Mouse (Mus musculus) hindbrain, embryonic 14.5 days (tissue): ENCODE data around the gene Otoa. TPM values are rescaled to one million over a fixed set of nuclear protein-coding genes. Genes with fewer than 3 reads are reported as not detected.

Experiments
- ATAC-seq: fragments of 200-750 bp; cut with Nextera tagmentation; 2 replicates; pipeline ENCODE4 v1.8.0; 2017; ENCODE audit warnings: moderate number of reproducible peaks, mild to moderate bottlenecking, moderate TSS enrichment, moderate library complexity; ENCODE audit not compliant: low FRiP score
- DNase-seq: peaks from one replicate; pipeline ENCODE4 v3.0.0-alpha.2; 2015; ENCODE audit warnings: low spot score
- H3K27ac ChIP-seq: fragments of 300-500 bp; sonication (generic); 2 replicates; pipeline ENCODE4 v1.5.1; 2014; ENCODE audit warnings: mild to moderate bottlenecking, moderate library complexity
- H3K27me3 ChIP-seq: fragments of 300-500 bp; sonication (generic); 2 replicates; pipeline ENCODE4 v1.6.1; 2014; ENCODE audit warnings: mild to moderate bottlenecking, low read length, mixed read lengths; ENCODE audit not compliant: control insufficient read depth, insufficient read depth
- H3K36me3 ChIP-seq: fragments of 300-500 bp; sonication (generic); replicated peaks from 2 replicates; pipeline ENCODE4 v1.6.1; 2014; ENCODE audit not compliant: control insufficient read depth, insufficient read depth
- H3K4me1 ChIP-seq: fragments of 300-500 bp; sonication (generic); replicated peaks from 2 replicates; pipeline ENCODE4 v1.6.1; 2014; ENCODE audit warnings: antibody characterized with exemption, low read length, mixed read lengths; ENCODE audit not compliant: control insufficient read depth, insufficient read depth
- H3K4me2 ChIP-seq: fragments of 300-500 bp; sonication (generic); replicated peaks from 2 replicates; pipeline ENCODE4 v1.6.1; 2014; ENCODE audit warnings: mild to moderate bottlenecking, moderate library complexity
- H3K4me3 ChIP-seq: fragments of 300-500 bp; sonication (generic); replicated peaks from 2 replicates; pipeline ENCODE4 v1.5.1; 2014; ENCODE audit warnings: mild to moderate bottlenecking, low read length
- H3K9ac ChIP-seq: fragments of 300-500 bp; sonication (generic); 2 replicates; pipeline ENCODE4 v1.6.1; 2014
- H3K9me3 ChIP-seq: fragments of 300-500 bp; sonication (generic); 2 replicates; pipeline ENCODE4 v1.6.1; 2016; ENCODE audit warnings: low read length; ENCODE audit not compliant: control insufficient read depth
- WGBS: fragments of 180-500 bp; shearing (Covaris S2); extraction: QIAGEN DNeasy Blood & Tissue Kit; methylation state at CpG from one replicate; pipeline ENCODE4 v1.1.7; 2014; 5-methylcytosine and 5-hydroxymethylcytosine counted together
- polyA plus RNA-seq: library from polyadenylated mRNA; unstranded; fragments of >200 nt; fragmentation: Nextera tagmentation; extraction: Ambion mirVana; gene quantifications from 2 replicates; pipeline ENCODE4 v1.2.1, GENCODE M21; 2014

The Otoa gene
- polyA plus RNA-seq, 1 experiment from 2014 or later, result 0.07 TPM

- 93% methylated on average over 6 of the region's 6 CpGs for WGBS
- no peak overlapping the region for H3K27ac ChIP-seq
- peaks cover 3% of the 10 kb centered on the region; the same call in 1 of the 2 replicates for H3K4me1 ChIP-seq
- H3K4me3 ChIP-seq, result no peak overlapping the region
- H3K9ac ChIP-seq, result no peak overlapping the region
- no peak overlapping the region for H3K4me2 ChIP-seq
- peaks cover 18% of the 10 kb centered on the region for H3K36me3 ChIP-seq
- no peak for DNase-seq
- H3K9me3 ChIP-seq, result no peaks in the 10 kb centered on the region
- no peak for ATAC-seq
- H3K27me3 ChIP-seq, result no peaks in the 10 kb centered on the region
Measured at GRCm38 (mm10) chr7:121045671-121046453, 35.6 kb upstream of the Otoa start.

- Histone ChIP-seq H3K36me3 (peaks cover 32% of the 10 kb centered on the region), H3K27me3 (no peaks in the 10 kb centered on the region), H3K9me3 (no peaks in the 10 kb centered on the region), H3K4me2 (no peak overlapping the region), H3K9ac (no peak overlapping the region), H3K4me3 (no peak overlapping the region), H3K4me1 (0 out of 2 replicates have a peak, but pooled peaks cover 3% of the 10 kb centered on the region), H3K27ac (no peak overlapping the region)
- WGBS, result 93% methylated on average over 2 of the region's 2 CpGs
- no peak for ATAC-seq
- DNase-seq, result no peak
Measured at GRCm38 (mm10) chr7:121047624-121048023, 33.8 kb upstream of the Otoa start.

- H3K36me3 ChIP-seq, result peaks cover 81% of the 10 kb centered on the region
- H3K4me1 ChIP-seq, result no peaks in the 10 kb centered on the region
- no peak overlapping the region for H3K4me3 ChIP-seq
- ATAC-seq (no peak), DNase-seq (no peak)
- no peaks in the 10 kb centered on the region for H3K27me3 ChIP-seq
- H3K9ac ChIP-seq, result no peak overlapping the region
- no peak overlapping the region for H3K27ac ChIP-seq
- H3K4me2 ChIP-seq, result no peak overlapping the region
- H3K9me3 ChIP-seq, result no peaks in the 10 kb centered on the region
- WGBS, result 83% methylated on average over 4 of the region's 4 CpGs
Measured at GRCm38 (mm10) chr7:121053071-121053470, 28.4 kb upstream of the Otoa start.

GRCm38 (mm10) chr7:121059477-121060218, 21.8 kb upstream of the Otoa start:
- H3K4me1 ChIP-seq, result no peaks in the 10 kb centered on the region
- WGBS, result 55% methylated on average over 6 of the region's 6 CpGs

GRCm38 (mm10) chr7:121064309-121064708, 17.1 kb upstream of the Otoa start:
- Histone ChIP-seq H3K4me3 (no peak overlapping the region), H3K27ac (no peak overlapping the region), H3K9me3 (no peaks in the 10 kb centered on the region), H3K9ac (no peak overlapping the region), H3K4me1 (no peaks in the 10 kb centered on the region), H3K36me3 (peaks cover 26% of the 10 kb centered on the region; the same call in 1 of the 2 replicates), H3K4me2 (no peak overlapping the region), H3K27me3 (no peaks in the 10 kb centered on the region)
- peak; percentile 62 for DNase-seq
- ATAC-seq, result no peak
- 76% methylated on average over 4 of the region's 4 CpGs for WGBS

More at GRCm38 (mm10) chr7:121059477-121060218, 21.8 kb upstream of the Otoa start:
- Histone ChIP-seq H3K27me3 (no peaks in the 10 kb centered on the region), H3K4me3 (no peak overlapping the region), H3K9ac (no peak overlapping the region), H3K36me3 (peaks cover 55% of the 10 kb centered on the region), H3K27ac (no peak overlapping the region), H3K9me3 (no peaks in the 10 kb centered on the region), H3K4me2 (no peak overlapping the region)
- no peak for DNase-seq
- no peak for ATAC-seq

- Histone ChIP-seq H3K9me3 (no peaks in the 10 kb centered on the region), H3K4me3 (no peak overlapping the region), H3K27ac (no peak overlapping the region), H3K4me1 (no peaks in the 10 kb centered on the region), H3K27me3 (no peaks in the 10 kb centered on the region), H3K9ac (no peak overlapping the region), H3K36me3 (peaks cover 50% of the 10 kb centered on the region), H3K4me2 (no peak overlapping the region)
- 91% methylated on average over 4 of the region's 4 CpGs for WGBS
- no peak for DNase-seq
- no peak for ATAC-seq
Measured at GRCm38 (mm10) chr7:121071276-121071675, 10.2 kb upstream of the Otoa start.

- H3K4me2 ChIP-seq, result no peak overlapping the region
- H3K4me1 ChIP-seq, result no peaks in the 10 kb centered on the region
- no peak overlapping the region for H3K27ac ChIP-seq
- peaks cover 62% of the 10 kb centered on the region for H3K36me3 ChIP-seq
- no peak overlapping the region for H3K4me3 ChIP-seq
- H3K9ac ChIP-seq, result no peak overlapping the region
- ATAC-seq, result no peak
- WGBS, result 88% methylated on average over 5 of the region's 5 CpGs
- DNase-seq, result no peak
- H3K27me3 ChIP-seq, result no peaks in the 10 kb centered on the region
- H3K9me3 ChIP-seq, result no peaks in the 10 kb centered on the region
Measured at GRCm38 (mm10) chr7:121072506-121072905, 8.9 kb upstream of the Otoa start.

GRCm38 (mm10) chr7:121074281-121074680, 7.2 kb upstream of the Otoa start, which contains the start of gene Igsf6:
Gene Igsf6, minus strand, starts transcription at chr7:121074572.
- H3K4me3 ChIP-seq, result no peak within 1 kb of the TSS
- no peaks in the 10 kb centered on the region for H3K4me1 ChIP-seq
- peaks cover 60% of the 10 kb centered on the region for H3K36me3 ChIP-seq
- no peak for DNase-seq
- H3K9ac ChIP-seq, result no peak within 1 kb of the TSS
- 89% methylated on average over 11 of the region's 11 CpGs for WGBS
- H3K9me3 ChIP-seq, result no peaks in the 10 kb centered on the region
- ATAC-seq, result no peak
- H3K27me3 ChIP-seq, result no peaks in the 10 kb centered on the region
- no peak within 1 kb of the TSS for H3K4me2 ChIP-seq
- H3K27ac ChIP-seq, result no peak within 1 kb of the TSS

- no peak overlapping the region for H3K4me3 ChIP-seq
- H3K9me3 ChIP-seq, result no peaks in the 10 kb centered on the region
- no peak overlapping the region for H3K4me2 ChIP-seq
- no peak for DNase-seq
- 87% methylated on average over 6 of the region's 6 CpGs for WGBS
- H3K36me3 ChIP-seq, result peaks cover 56% of the 10 kb centered on the region
- no peaks in the 10 kb centered on the region for H3K27me3 ChIP-seq
- no peak overlapping the region for H3K27ac ChIP-seq
- no peaks in the 10 kb centered on the region for H3K4me1 ChIP-seq
- no peak overlapping the region for H3K9ac ChIP-seq
- no peak for ATAC-seq
Measured at GRCm38 (mm10) chr7:121074801-121075400, 6.5 kb upstream of the Otoa start.
